Mouse (Mus musculus) layer of hippocampus, adult 6 months (tissue): Measurements from ENCODE around the gene Mfsd11. TPM values are rescaled to one million over a fixed set of nuclear protein-coding genes. Genes with fewer than 3 reads are reported as not detected.

ENCODE experiments used
- long read RNA-seq, 2 experiments: library from polyadenylated mRNA; unstranded; transcript quantifications; one replicate each; pipeline ENCODE4 v2.0.0; 2019 to 2020
- polyA plus RNA-seq: library from polyadenylated mRNA; unstranded; fragments of <200 nt; fragmentation: Nextera tagmentation; gene quantifications from 2 replicates; pipeline ENCODE4 v1.2.3, GENCODE M21; 2021

Gene Mfsd11
- polyA plus RNA-seq = 27.9 and 28.8 TPM in 2 replicates
- long read RNA-seq, experiment 1, transcript Mfsd11-201 (13 exons, 3,298 nt) = major isoform, 33 of 88 reads
- long read RNA-seq, experiment 1, partial matches to known transcripts = 9 of 88 reads
- long read RNA-seq, experiment 1, other reads (novel, unspliced or antisense) = 41 of 88 reads
- long read RNA-seq, experiment 2, transcript Mfsd11-201 (13 exons, 3,298 nt) = major isoform, 88 of 216 reads
- long read RNA-seq, experiment 2, partial matches to known transcripts = 30 of 216 reads
- long read RNA-seq, experiment 2, other reads (novel, unspliced or antisense) = 93 of 216 reads

DNA sequence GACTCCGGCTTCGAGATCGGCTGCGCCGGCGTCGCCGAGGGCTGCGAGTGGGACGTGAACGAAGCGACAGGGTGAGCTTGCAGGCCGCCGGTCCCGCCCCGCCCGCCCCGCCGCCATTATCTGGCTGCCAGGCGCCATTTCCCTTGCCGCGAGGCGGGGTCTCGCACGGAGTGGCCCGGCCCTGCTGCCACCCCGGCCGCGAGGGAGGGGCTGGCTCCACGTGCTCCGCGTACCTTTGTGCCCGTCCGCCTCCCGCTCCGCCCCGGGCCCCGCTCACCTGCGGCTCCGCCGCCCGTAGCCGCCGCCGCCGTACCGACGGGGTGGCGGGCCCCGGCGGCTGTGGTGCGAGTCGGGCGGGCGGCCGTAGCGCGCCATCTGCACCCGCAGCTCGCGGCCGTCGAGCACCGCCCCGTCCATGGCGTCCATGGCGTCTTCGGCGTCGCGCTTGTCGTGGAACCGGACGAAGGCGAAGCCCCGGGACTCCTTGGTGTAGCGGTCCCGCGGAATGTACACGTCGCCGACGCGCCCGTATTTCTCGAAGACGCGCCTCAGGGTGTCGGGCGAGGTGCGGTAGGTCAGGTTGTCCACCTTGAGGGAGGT, at the start of gene Mfsd11:
Mfsd11 (plus strand) TSS at position 150 of the 600 bp plus-strand sequence.

DNA sequence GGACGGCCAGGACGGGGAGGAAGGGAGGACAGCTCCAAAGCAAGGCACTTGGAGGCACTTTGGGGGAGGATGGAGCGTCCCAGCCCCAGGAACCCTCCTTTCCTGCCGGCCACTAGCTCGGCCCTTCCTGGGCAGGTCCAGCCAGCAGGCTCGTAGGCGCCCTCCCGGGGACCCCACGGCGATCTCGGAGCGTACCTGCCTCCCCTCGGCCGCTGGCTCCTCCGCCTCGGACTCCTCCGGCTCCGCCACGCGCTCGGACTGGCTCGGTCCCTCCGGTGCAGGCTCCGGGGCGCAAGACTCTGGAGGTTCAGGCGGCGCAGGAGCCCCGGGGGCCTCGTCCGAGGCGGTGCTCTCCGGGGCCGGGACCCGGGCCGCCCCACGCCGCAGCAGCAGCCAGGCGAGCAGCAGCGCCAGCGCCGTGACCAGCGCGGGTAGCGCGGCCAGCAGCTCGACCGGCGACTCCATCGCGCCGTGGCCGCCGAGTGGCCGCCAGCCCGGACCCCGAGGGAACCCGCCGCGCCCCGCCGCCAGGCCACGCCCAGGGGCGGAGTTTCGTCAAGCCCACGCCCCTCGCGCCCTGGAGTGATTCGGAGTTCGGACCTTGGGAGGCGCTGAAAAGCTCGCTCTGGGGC, 24.6 kb upstream of the Mfsd11 start, which contains the start of gene Mxra7:
Mxra7 (minus strand) TSS at position 513 of the 632 bp plus-strand sequence.

DNA sequence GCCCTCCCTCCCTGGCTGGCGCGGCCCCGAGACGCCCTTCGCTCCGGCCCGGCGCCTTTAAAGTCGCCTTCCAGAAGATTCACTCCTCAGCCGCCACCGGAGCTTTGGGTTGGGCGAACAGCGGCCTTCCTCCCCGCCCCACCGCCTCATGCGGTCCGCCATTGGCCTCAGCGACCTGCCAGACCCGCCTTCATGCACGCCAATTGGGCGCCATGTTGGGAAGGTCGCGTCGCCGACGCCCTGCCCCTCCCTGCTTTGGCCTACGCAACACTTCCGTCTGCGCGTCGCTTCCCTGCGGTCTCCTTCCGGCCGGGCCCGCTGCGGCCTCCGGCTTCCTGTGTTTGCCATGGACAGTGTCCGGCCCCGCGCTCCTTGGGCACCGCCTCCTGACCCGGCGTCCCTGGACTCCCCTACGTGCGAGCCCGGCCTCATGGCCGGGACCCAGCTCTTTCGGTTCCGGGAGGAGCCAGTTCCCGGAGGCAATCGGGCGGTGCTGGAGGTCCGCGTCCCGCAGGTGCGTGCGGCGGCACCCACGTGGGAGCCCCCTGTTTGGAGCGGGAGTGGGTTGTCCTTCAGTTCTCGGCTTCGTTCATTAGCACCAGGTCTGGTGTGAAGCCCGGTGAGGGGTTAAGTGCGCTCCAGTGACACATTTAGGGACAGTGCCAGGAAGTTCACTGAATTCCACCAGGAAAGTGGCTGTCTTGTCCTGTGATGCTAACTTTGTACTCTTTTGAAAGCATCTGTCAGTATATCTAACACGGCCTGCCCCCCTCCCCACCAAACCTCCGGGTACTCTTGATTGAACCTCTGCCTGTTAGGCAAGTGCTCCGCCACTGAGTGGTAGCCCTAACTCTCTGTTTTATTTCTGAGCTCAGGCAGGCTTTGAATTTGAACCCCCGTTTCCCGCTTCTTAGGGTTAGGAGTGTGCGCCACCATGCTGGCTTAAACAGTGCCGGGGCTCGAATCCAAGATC, 8.7 kb upstream of the Mfsd11 start, which contains the start of the genes Mettl23 and Jmjd6:
Mettl23 (plus strand) TSS at position 18 of the 973 bp plus-strand sequence.
Jmjd6 (minus strand) TSS at position 189 of the 973 bp plus-strand sequence.

DNA sequence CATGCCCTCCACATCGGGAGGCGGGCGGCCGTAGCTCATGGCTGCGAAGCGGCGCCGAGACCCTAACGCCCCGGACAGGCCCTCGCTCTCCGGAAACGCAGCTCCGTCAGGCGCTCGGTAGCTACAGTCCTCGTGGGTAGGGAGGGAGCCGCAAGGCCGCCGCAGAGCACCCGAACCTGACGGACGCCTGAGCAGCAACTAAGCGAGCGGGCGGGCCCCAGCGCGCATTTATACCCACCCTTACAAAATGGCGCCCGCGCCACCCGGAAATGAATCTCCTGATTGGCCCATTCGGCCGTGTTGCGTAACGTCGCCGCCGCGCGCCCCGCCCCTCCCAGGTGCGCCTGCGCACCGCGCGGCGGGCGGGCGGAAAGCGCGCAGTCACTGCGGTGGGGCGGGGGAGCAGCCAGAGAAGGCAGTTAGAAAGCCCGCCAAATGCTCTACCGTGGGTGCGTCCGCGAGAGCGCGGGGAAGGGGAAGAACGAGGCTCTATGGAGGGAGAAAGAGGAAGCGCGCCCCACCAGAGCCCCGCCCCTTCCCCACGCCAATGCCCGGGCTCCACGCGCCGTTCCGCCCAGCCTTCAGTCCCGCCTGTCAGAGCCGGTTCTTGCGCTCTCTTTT, 761 bp downstream of the Mfsd11 start, which contains the start of gene Srsf2:
Srsf2 (minus strand) TSS at position 204 of the 621 bp plus-strand sequence.

GRCm38 (mm10) chr11:116918323-116919185, 66.3 kb downstream of the Mfsd11 start, which contains the start of gene Mgat5b:
TSS of gene Mgat5b (plus strand) at chr11:116918863.

Other genes with a start within 250 kb of the Mfsd11 start
- 0.29 and 0.50 TPM in 2 replicates for gene Rhbdf2, start 225.4 kb upstream of the Mfsd11 start, polyA plus RNA-seq
- 7.2 and 22.4 TPM in 2 replicates for gene Prcd, start 198.9 kb upstream of the Mfsd11 start, polyA plus RNA-seq
- gene Cygb, start 198.1 kb upstream of the Mfsd11 start, polyA plus RNA-seq = 27.4 and 28.1 TPM in 2 replicates
- not detected in 2 replicates for gene St6galnac1, start 76.9 kb upstream of the Mfsd11 start, polyA plus RNA-seq
- gene Mxra7, start 24.4 kb upstream of the Mfsd11 start, polyA plus RNA-seq = 7.5 and 9.3 TPM in 2 replicates
- 70.0 and 77.6 TPM in 2 replicates for gene Mettl23, start 9.2 kb upstream of the Mfsd11 start, polyA plus RNA-seq
- gene Jmjd6, start 9.0 kb upstream of the Mfsd11 start, polyA plus RNA-seq = 20.6 and 21.2 TPM in 2 replicates
- 89.1 and 110 TPM in 2 replicates for gene Srsf2, start 654 bp downstream of the Mfsd11 start, polyA plus RNA-seq
- 8.8 and 9.4 TPM in 2 replicates for gene Mgat5b, start 66.4 kb downstream of the Mfsd11 start, polyA plus RNA-seq